Comparison of ENCODE assay signal across 18 mouse cellular contexts in the genomic region with DNA sequence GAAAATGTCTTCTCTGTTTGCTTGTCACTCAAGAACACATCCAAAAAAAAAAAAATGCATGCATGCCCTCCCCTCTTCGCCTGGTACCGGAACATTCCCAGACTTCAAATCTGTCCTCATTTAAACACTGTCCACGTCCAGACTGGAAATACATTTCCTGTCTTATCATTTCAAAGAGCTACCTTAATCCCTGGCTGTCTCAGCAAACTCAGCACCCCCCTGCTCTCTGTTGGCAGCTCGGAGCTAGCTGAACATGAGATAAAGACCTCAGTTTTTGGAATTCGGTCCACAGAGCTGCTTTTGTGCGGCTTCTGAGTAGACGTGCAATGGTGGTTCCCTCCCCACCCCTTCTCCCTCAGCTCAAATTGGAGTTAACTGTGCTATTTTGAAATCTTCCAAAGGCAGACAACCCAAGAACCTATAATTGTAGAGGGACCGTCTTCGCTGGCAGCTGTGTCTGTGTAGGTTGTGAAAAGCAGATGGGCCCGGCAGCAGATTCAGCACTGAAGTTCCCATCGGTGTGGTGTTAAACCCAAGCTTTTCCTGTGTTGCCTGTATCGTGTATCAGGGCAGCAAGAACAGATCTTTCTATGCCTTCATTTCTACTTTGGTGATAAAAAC. TPM values are rescaled to one million over a fixed set of nuclear protein-coding genes. Genes with fewer than 3 reads are reported as not detected.
DNase-seq lines count a peak whose midpoint lies in the region; ATAC-seq lines count a peak whose summit lies in the region.
"Had no signal": no experiment of that assay in that cellular context is flagged by ENCODE, and none has a peak within 500 bp of the region (broad histone marks: within the 10 kb centered on the region; RNA-seq: fewer than 3 reads in every experiment).

No protein-coding gene starts in this region.

- WGBS in embryonic facial prominence, embryonic 13.5 days = 81% methylated on average over 12 of the region's 12 CpGs
- 91% methylated on average over 12 of the region's 12 CpGs for WGBS in embryonic facial prominence, embryonic 10.5 days

- H3K27ac ChIP-seq in embryonic facial prominence, embryonic 13.5 days = peak overlapping the region; percentile 7; the same call in 1 of the 2 replicates
- H3K27ac ChIP-seq in embryonic facial prominence, embryonic 10.5 days (replicated peaks) = no peak overlapping the region
- H3K27ac ChIP-seq: limb, embryonic 10.5 days had no signal

- no peak overlapping the region for H3K4me2 ChIP-seq in embryonic facial prominence, embryonic 13.5 days

- DNase-seq in embryonic facial prominence, embryonic 10.5 days (ENCODE audit: low spot score) = no peak
- peak; percentile 74 for DNase-seq in left cerebral cortex, adult 11 months (ENCODE audit: low spot score)
- no peak for DNase-seq in left cerebral cortex, postnatal 4 days
- DNase-seq in left cerebral cortex, postnatal 10 days (ENCODE audit: extremely low spot score in 1 of 2, low spot score in 2 of 2) = peak; percentile 48 to 78
- peak; percentile 95 for DNase-seq in telencephalon, adult 2 months (ENCODE audit: low read depth, low spot score)
- DNase-seq in thymus, postnatal 25 days = no peak
- no peak for DNase-seq in spleen, postnatal 36 days (ENCODE audit: low spot score in 2 of 2)
- DNase-seq: cerebellum, adult 8-10 months; heart, postnatal 36 days; liver, postnatal 0 days had no signal

- no peak for ATAC-seq in embryonic facial prominence, embryonic 13.5 days (ENCODE audit: insufficient number of reproducible peaks, insufficient read depth, low FRiP score, low TSS enrichment, low read depth)
- ATAC-seq: forebrain, embryonic 14.5 days; intestine, embryonic 16.5 days; liver, postnatal 0 days had no signal

- no peak overlapping the region for H3K4me3 ChIP-seq in embryonic facial prominence, embryonic 13.5 days
- H3K4me3 ChIP-seq in embryonic facial prominence, embryonic 10.5 days = no peak overlapping the region
- H3K4me3 ChIP-seq: limb, embryonic 10.5 days had no signal

- no peaks in the 10 kb centered on the region for H3K27me3 ChIP-seq in embryonic facial prominence, embryonic 13.5 days
- H3K27me3 ChIP-seq in embryonic facial prominence, embryonic 10.5 days (replicated peaks; ENCODE audit: low read depth, poor library complexity, severe bottlenecking) = no peaks in the 10 kb centered on the region

- H3K9me3 ChIP-seq in embryonic facial prominence, embryonic 13.5 days = peaks cover 7% of the 10 kb centered on the region
- peaks cover 11% of the 10 kb centered on the region for H3K9me3 ChIP-seq in embryonic facial prominence, embryonic 10.5 days
- H3K9me3 ChIP-seq: limb, embryonic 10.5 days had no signal

- H3K36me3 ChIP-seq in embryonic facial prominence, embryonic 13.5 days = no peaks in the 10 kb centered on the region
- H3K36me3 ChIP-seq in embryonic facial prominence, embryonic 10.5 days (replicated peaks) = 0 out of 2 replicates have a peak, but pooled peaks cover 3% of the 10 kb centered on the region
- H3K36me3 ChIP-seq: limb, embryonic 10.5 days had no signal

- intact Hi-C loops in left cerebral cortex, postnatal 4 days (cut with DNase I) = no loop called here
- intact Hi-C loops in left cerebral cortex, postnatal 10 days (cut with DNase I) = no loop called here

- peaks cover 7% of the 10 kb centered on the region; the same call in 1 of the 2 replicates for H3K4me1 ChIP-seq in embryonic facial prominence, embryonic 13.5 days
- peaks cover 19% of the 10 kb centered on the region; the same call in 1 of the 2 replicates for H3K4me1 ChIP-seq in embryonic facial prominence, embryonic 10.5 days

- H3K9ac ChIP-seq in embryonic facial prominence, embryonic 13.5 days = no peak overlapping the region
- H3K9ac ChIP-seq: liver, postnatal 0 days had no signal

RNA-seq across cellular contexts. Expression of a gene that starts 10.8 kb away (rescaled TPM):
- 56.6 and 57.9 TPM in 2 replicates for polyA plus RNA-seq in embryonic facial prominence, embryonic 13.5 days (2015; fragmentation: Nextera tagmentation; extraction: Ambion mirVana)
- 34.9 and 38.1 TPM in 2 replicates for polyA plus RNA-seq in embryonic facial prominence, embryonic 10.5 days (2016; fragmentation: Nextera tagmentation; extraction: Ambion mirVana)
- 100 to 1,000 TPM; 106 to 114 TPM for total RNA-seq in left cerebral cortex, postnatal 4 days (2021)
- total RNA-seq in left cerebral cortex, postnatal 10 days (2021) = 100 to 1,000 TPM in 1 of 2 experiments, 10 to 100 TPM in 1; 96.3 to 100 TPM

RNA-seq across cellular contexts. Expression of a gene that starts 27.6 kb away (rescaled TPM):
- polyA plus RNA-seq in embryonic facial prominence, embryonic 13.5 days (2015; fragmentation: Nextera tagmentation; extraction: Ambion mirVana) = not detected in 2 replicates
- polyA plus RNA-seq in embryonic facial prominence, embryonic 10.5 days (2016; fragmentation: Nextera tagmentation; extraction: Ambion mirVana) = not detected in 2 replicates
- total RNA-seq in left cerebral cortex, postnatal 4 days (2021) = not detected
- not detected for total RNA-seq in left cerebral cortex, postnatal 10 days (2021)
- total RNA-seq: adrenal gland, postnatal 4 days; monocyte, adult 5-6 weeks had no signal
- polyA plus RNA-seq: embryonic facial prominence, embryonic 11.5 days; forebrain, embryonic 14.5 days; intestine, embryonic 16.5 days; limb, embryonic 10.5 days; liver, postnatal 0 days; spleen, adult 2 months had no signal

Comparison
In these comparisons a context has a peak if more than half of its experiments do, and no peak if none do; other contexts are left out.
1. DNase-seq: peak in left cerebral cortex, adult 11 months (single experiment), left cerebral cortex, postnatal 10 days (2 of 2) and telencephalon, adult 2 months (single experiment); none in embryonic facial prominence, embryonic 10.5 days (single experiment), left cerebral cortex, postnatal 4 days (single experiment), thymus, postnatal 25 days (single experiment) and spleen, postnatal 36 days (0 of 2).